Mouse (Mus musculus) urinary bladder, postnatal 25 days (tissue): ENCODE data around the gene Haao.
"Not testable (repeated sequence)": the region's sequence is repeated elsewhere in the genome, so short reads cannot be mapped to it uniquely, and the experiment has no call there.

Experiments used
- DNase-seq: peaks from one replicate; pipeline ENCODE4 v3.0.0; 2022; ENCODE audit warnings: low spot score

Gene Haao

DNA sequence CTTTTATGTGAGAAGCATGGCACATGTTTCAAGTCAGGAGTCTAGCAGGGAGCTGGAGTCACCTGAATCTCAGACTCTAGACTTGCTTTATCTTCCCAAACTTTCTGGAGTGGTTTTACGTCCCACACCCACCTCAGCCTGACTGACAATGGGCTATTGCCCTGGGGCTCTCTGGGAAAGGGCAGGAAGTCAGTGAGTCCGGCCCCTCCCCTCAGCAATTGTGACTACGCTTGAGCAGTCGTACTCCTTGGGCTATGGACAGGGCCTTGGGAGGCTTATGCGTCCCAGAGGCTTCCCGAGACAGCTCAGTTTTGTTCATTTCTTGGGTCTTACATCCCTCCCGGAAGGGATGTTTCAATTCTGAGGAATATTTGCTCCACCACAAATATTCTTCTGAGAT lies 17.6 kb upstream of the Haao start:
- DNase-seq, result no peak

DNA sequence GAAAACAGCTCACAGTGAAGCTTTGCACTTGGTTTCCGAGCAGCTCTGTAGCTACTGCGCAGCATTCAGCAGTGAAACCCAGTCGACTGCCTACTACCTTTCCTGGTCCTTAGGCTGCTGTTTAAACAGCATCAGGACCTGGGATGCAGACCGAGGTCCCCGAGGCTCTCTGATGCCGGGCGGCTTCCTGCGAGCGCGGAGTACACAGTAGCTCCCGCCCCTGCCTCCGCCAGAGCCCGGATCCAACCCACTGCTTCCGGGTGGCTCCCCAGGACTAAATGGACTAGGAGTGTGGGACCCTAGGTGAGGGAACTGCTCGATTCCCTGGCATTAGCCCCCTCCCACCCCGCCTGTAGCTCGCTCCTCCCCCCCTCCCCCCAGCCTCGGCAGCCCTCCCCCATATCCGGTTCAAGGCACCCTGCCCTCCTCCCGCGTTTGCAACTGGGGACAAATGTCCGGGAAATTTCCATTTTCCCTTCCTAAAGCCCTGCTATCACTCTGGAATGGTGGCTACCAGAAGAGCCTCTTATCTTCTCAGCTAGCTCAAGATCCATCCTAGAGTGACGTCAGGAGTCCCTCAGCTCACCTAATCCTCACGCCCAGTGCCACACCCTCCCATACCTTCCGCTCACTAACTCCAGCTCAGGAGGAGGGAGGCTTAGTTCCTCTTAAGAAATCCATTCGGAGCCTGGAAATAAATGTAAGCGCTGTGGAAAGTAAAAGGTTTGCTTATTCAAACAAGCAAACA lies 14.5 kb upstream of the Haao start:
- DNase-seq, result peak; percentile 59

DNA sequence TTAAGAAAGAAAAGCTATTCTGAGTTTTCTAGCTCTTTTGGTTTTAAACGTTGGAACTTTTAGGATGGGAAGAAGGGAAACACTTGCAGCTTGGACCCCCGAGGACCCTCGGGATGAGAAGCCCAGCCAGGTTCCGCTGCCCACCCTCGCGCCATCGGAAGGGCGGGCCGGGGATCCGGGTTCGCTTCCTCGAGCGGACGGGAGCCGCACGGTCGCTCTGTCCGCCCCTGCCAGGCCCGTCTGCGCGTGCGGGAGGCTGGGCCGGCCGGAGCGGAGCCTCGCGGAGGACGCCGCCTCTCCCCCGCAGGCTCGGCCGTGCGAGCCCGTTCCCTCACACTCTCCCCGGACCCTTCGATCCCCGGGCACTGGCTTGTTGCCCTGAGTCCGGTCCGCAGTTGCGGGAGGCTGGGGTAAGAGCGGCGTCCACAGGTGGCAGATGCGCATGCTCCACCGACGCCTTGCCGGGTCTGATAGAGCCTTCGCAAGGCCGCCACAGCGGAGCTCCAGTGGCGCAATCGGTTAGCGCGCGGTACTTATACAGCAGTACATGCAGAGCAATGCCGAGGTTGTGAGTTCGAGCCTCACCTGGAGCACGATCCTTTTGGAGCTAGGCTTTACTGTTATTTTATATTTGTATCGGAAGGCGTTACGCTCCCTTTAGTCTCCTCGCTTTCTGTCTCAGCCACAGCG lies 13.8 kb upstream of the Haao start:
- peak; percentile 99 for DNase-seq

DNA sequence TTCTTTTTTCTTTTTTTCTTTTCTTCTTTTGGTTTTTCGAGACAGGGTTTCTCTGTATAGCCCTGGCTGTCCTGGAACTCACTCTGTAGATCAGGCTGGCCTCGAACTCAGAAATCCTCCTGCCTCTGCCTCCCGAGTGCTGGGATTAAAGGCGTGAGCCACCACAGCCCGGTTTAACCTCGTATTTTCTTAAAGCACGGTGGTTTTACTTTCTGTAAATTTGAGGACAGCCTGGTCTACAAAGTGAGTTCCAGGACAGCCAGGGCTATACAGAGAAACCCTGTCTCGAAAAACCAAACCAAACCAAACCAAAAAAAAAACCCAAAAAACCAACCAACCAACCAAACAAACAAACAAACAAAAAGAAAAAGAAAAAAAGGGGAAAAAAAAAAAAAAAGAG lies 13.2 kb upstream of the Haao start:
- DNase-seq, result not testable (repeated sequence)

DNA sequence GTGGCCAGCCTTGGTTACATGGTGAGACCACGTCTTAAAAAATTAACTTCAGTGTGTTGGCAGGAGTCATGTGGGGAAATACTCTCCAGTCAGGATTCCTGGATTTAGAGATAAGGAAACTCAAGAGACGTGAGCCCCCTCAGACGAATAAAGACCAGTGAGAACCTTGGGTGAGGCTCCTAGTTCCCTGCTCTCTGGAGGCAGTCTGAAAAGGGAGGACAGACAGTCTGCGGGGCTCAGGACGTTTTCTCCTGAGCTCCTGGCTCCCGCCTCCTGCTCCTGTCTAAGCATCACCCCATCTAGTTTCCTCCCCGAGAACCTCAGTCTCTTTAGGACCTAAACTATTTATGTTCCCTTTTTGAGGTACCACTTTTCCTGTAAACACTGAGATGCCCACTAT lies 12.5 kb upstream of the Haao start:
- no peak for DNase-seq

DNA sequence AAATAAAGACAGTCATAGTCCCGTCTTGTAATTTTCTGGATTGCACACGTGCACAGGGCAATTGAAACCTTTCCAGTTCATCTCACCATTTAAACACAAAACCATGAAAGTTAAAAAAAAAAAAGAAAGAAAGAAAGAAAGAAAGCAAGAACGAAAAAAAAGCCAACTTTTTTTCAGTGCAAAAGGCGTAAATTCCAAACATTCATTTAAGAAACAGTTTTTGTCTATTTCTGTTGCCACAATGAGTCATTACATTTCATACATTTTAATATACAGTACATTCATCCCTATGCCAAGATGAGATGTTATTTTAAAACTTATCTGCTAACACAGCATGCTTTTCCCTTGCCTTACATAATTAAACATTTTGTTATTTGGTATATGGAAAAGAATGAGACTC lies 11.9 kb upstream of the Haao start:
- DNase-seq, result no peak

DNA sequence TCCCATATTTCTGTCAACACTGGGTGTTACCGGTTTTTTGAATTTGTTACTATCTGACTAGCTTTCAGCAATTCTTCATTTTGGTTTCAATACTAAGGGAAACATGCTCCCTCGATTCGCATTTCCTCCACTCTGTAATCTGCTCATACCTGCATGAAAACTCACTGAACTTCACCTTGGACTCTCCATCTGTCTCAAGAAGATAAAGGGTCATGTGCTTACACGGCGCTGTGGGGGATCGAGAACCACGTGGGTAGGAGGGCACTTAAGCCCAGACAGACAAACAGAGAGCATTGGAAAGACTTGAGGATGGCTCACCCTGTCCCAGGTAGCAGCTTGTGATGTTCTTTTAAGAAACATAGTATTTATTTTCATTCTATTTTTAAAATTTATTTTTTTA lies 10.7 kb upstream of the Haao start:
- DNase-seq, result no peak

DNA sequence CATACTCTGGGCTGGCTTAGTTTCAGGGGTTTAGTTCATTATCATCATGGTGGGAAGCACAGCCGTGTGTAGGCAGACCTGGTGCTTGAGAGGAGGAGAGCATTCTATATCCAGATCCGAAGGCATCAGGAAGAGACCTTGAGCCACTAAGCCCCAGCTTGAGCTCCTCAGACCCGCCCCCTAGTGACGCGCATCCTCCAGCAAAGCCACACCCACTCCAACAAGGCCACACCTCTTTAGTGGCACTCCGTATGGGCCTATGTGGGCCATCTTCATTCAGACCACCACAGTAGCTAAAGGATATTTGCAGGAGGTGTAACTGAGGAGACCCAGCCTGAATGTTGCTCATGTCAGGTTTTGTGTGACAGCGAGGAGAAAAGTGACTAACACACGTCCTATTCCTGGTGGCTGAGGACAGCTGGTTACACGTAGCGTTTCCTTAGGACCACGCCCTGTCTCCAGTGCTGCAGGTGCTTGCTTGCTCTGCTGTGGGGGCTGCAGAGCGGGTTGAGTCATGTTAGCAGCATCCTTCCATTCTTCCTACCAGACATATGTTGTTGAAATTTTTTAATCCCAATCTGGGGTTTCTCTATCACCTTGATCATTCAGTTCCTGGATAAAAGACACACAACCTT lies 6.6 kb upstream of the Haao start:
- peak; percentile 26 for DNase-seq

DNA sequence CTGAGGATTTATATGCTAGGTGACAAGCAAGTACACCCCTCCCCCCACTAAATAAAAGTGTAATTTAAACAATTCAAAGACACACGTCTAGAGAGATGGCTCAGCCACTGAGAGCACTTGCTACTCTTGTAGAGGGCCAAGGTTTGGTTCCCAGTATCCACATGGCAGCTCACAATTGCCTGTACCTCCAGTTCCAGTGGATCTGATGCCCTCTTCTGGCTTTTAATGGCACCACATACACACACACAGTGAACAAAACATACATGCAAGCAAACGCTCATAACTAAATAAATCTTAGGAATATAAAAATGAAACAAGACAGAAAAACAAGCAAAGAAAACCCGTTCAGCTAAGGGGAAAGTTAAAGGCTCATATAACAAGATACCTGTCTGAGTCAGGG lies 6.1 kb upstream of the Haao start:
- DNase-seq, result no peak

DNA sequence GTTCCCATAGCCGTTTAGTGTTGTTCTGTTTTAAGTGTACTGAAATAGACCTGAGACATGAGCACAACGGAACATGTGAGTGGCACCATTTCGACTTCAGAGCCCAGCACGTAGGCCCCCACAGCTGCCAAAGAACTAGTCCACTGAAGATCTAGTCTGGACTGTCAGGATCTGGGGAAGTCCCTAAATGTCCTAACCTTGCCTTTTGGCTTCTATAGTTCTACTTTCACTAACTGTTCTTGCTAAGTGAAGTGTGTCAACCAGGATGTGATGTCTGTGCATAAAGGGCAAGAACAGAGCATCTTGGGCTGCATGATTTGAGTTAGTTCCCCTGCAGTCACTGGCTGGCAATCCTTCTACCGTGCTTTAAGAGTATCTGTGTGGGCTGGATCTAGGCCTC lies 3.1 kb upstream of the Haao start:
- DNase-seq, result no peak

DNA sequence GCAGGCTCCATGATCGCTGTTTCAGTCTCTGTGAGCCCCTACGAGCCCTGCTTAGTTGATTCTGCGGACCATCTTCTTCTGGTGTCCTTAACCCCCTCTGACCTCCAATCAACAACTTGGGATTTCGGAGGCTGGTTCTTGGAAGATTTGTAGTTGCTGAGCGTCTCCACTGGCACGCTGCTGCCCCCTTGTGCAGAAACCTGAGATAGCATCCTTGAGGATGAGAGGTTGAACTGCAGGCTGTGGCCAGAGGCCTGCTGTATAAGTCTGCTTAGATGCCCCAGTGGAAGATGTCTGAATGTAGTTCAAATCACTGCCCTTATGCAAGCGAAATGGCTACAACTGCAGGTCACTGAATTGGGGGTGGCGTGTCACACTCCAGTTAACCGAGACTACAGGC lies 2.7 kb upstream of the Haao start:
- DNase-seq, result peak; percentile 92

DNA sequence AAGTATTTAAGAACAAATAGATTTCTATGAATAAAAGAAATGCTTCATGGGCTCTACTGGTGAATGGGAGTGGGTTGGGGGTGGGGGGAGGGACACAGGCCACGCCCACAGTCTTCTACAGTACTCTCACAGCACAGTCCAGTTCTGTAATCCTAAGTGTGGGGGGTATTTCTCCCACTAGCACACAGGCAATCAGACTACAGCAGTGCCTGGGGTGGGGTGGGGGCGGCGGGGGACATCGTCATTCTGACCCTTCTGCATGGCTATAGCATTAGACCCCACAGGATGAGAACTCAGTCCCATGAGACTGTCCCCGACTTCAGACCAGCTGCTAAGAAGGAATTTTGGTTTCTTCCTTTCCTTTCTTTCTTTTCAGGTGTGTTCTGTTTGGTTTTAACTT lies 2.0 kb upstream of the Haao start:
- DNase-seq, result no peak

DNA sequence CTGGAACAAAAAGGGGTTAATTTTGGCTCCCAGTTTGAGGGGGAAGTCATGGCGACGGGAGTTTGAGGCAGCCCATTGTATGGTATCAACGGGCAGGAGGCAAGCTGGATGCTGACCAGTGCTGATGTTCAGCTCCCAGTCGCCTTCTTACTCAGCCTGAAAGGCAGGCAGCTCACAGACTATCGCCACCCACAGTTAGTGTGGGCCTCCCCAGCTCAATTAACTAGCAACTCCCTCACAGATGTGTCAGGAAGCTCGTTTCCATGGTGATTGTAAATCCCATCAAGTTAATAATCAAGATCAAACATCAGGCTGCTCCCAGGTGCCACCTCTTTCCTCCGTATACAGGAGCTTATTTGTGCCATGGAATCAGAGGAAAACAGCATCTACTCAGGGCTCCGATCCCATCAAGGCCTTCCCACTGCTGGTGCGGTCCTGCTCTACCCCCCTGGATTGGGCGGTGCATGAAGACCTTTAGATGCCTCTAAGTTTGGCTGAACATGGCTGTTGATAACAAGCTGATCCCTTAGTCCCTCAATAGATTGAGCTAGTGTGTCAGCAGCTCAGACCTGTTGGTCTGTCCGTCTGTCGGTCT lies 1.4 kb upstream of the Haao start:
- no peak for DNase-seq

DNA sequence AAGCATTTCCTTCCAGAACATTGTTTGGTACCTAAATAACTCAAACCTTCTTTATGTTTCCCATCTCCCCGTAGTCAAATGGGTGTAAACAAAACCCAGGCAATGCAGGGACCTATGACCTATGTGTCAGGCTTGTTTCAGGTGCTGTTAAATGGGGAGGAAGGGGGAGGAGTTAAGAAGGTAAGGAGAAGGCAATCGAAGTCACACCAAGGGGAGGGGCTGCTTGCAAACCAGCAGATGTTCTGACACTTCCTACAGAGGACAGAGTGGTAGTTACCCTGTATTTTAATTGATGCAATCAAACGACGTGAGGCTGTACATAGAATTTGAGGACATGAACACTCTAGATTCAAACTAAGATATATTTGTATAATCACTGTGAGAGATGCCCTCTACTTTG lies 719 bp upstream of the Haao start:
- no peak for DNase-seq

DNA sequence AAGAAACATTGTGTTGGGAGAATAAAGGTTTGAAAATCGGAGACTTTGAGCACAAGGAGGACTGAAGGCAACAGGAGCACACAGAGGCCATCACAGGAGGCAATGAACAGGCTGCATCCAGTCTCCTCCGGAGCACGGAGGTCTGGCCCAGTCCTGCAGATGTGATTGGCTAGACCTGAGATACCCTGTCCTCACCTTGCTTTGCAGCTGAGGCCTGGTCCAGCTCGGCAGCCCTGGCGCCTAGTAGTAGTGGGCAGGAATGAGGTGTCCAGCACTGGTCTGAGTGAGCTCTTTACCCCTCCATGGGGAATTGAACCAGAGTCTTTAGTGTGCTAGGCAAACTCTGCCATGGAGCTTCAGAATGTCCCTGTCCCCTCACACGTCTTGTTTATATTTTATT lies 663 bp downstream of the Haao start:
- no peak for DNase-seq

DNA sequence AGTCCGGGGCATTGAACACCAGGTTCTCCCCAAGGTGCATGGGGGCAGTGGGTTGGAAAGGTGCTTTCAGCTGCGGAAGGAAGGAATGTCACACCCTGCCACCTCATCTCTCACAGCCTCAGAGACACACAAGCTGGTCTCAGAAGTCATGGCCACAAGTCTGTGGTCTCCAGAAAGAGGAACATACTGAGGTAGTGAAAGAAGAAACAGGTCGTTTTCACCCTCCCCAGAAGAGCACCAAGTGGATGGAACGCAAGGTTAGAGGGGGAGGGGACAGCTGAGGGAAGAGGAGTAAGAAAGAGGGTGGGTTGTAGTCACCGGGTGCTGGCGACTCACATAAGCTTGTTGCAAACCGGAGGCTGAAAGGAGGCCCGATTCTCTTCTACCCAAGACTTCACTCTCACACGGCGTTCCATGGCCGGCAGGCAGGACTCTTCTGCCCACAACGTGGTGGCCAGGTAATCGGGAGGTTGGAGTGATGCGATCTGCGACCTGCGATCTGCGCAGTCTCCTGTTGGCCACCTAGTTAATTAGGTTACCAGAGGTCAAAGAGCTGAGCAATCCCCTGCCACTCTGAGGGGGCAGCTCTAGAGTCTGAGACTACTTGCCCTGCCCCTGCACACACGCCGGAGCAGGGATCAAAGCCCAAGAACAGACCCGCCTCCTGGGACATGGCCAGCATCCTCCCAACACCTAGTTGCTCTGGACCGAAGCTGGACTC lies 1.3 kb downstream of the Haao start:
- no peak for DNase-seq

DNA sequence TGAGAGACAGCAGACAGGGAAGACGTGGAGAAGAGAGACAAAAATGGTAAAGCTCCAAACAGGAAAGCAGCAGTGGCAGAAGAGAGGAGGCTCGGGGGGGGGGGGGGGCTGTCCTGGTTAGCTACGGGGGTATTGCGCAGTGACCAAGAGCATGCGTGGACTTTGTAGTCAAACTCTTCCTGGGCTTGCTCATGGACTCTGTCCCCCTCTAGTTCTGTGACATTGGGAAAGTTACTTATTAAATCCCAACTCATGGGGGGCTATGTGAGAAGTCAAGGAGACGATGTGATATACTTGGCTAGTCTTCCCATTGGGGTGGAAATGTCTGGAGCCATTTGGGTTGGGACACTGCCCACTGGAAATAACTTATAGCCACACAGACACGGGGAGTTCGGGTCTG lies 2.2 kb downstream of the Haao start:
- no peak for DNase-seq

DNA sequence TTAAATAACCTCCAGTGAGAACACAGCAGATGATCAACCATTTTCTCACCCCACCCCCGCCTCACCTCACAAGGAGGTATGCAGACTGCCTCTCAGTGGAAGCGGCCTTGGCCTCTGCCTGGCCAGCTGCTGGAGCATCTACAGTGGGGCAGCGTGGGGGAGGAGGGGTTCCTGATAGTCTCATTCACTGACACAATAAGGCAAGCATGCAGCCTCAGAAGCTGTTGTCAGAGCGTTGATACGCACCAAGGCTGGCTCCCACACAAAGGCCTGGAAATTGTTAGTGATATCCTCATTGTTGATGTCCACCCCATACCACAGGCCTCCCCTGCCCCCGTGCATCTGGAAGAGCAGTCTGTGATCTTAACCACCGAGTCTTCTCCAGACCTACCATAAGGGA lies 4.0 kb downstream of the Haao start:
- DNase-seq, result no peak

DNA sequence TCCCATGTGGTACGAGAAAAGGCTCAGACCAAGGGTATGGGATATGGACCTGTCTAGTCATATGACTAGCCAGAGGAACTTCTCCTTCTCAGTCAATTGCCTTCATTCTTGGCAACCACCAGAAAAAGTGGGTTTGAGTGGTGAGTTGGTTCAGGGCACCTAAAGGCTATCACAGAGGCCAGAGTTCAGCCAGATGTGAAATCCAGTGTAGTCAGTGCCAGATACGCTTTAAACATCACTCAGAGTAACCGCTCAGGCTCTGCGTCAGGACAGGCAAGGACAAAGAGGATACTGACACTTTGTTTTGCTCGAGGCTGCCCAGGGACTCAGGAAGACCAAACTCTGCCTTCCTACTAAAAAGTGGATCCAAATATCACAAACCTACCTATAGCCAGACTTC lies 6.8 kb downstream of the Haao start:
- no peak for DNase-seq

DNA sequence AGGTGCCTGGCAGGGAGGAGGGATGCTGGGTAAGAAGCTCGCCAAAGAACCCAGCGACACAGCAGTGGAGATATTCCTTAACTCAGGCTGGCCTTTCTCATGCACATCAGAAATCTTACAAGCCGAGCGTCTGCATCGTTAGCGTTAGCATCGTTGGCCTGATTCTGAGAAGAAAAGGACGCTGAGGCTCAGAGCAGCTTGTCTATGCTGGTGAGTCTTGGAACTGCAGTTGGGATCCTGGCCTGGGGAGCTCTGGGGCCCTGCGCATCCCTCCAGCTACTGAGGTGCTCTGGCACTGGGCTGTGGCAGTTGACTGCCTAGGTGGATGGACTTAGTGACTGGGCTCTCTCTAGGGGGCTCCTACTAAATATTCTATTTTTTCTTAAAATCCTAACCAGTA lies 8.6 kb downstream of the Haao start:
- DNase-seq, result no peak

DNA sequence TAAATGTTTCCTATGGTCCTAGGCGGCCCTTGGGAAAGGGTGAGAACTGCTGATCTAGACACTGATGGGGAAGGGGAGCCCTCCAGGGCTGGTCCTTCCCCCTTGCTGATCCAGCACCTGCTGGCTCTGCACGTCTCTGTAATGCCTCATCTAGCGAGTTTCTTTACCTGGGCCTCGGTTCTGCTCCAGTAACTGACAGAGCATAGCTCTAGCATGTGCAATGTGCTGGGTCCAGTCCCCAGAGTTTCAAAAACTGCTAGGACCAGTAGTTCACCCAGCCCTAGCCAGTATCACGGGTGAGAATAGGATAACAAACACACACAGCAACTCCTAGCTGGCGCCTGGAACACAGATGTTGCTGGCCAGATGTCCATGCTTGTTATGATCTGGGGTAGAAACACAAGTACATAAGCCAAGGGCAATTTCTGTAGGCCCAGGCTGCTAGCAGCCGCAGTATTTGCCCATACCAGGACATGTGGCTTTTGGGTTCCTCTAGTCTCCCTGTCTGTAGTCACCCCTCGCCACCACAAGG lies 10.0 kb downstream of the Haao start:
- no peak for DNase-seq

DNA sequence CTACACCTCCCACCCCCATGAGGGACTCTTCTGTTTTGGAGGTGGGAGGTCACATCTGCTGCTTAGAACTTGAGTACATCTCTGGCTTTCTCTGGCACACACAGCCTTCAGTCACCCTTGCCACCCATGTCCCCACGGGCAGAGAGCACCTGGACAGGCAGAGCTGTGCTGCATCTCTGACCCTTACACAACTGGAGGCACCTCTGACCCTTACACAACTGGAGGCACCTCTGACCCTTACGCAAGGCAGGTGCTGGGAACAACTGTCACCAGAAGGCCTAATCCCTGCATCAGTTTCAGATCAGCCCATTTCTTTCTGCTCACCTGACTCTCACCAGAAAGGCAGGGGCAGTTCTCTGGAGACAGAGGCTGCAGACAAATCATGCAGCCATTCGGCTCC lies 11.7 kb downstream of the Haao start:
- no peak for DNase-seq
